23 mouse cellular contexts compared by ENCODE assay signal in the genomic region with DNA sequence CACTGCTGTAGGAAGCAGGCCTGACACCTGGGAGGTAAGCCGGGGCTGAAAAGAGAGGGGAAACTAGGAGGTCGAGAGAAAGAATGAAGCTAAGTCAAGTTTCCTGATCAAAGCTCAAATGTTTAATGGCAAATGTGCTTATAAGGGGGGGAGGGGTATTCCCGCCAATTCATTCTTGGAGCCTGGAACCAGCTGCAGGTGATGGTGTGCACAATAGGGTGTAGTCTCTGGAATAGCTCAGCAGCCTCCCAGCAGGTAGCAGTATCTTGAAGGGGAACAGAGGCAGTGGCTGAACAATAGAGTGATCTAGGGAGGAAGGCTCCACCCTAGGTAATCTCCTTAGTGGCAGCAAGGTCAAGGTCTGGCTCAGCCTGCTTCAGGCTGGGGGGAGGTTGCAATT. TPM values are rescaled to one million over a fixed set of nuclear protein-coding genes. Genes with fewer than 3 reads are reported as not detected.
DNase-seq lines count a peak whose midpoint lies in the region; TF ChIP-seq lines count a peak whose summit lies in the region.
"Not testable (repeated sequence)": the region's sequence is repeated elsewhere in the genome, so short reads cannot be mapped to it uniquely, and the experiment has no call there.
"Had no signal": no experiment of that assay in that cellular context is flagged by ENCODE, and none has a peak within 500 bp of the region (broad histone marks: within the 10 kb centered on the region; RNA-seq: fewer than 3 reads in every experiment).

No protein-coding gene starts in this region.

- not testable (repeated sequence) for H3K36me3 ChIP-seq in ES-Bruce4 (ENCODE audit: control insufficient read depth, insufficient read depth, low read length, poor library complexity, severe bottlenecking); ES-E14 (ENCODE audit: control insufficient read depth, insufficient read depth, low read length, poor library complexity, severe bottlenecking)

- H3K4me3 ChIP-seq in ES-Bruce4 (ENCODE audit: low read depth, low read length); ES-E14 (ENCODE audit: insufficient read depth in 1 of 2, low read depth in 1 of 2, low read length in 2 of 2, poor library complexity in 1 of 2, severe bottlenecking in 1 of 2): not testable (repeated sequence)

- not testable (repeated sequence) for H3K9ac ChIP-seq in ES-Bruce4 (ENCODE audit: low read depth, poor library complexity, severe bottlenecking); ES-E14 (ENCODE audit: insufficient read depth, low read depth, low read length, poor library complexity, severe bottlenecking)

- not testable (repeated sequence) for TF ChIP-seq CTCF in ES-Bruce4 (IDR thresholded peaks at IDR 0.05; ENCODE audit: low read depth, low read length)

- TF ChIP-seq EP300 in ES-Bruce4 (IDR thresholded peaks at IDR 0.05; ENCODE audit: insufficient read depth, low read depth, low read length), result peak; percentile 93

- not testable (repeated sequence) for H3K4me1 ChIP-seq in ES-Bruce4 (ENCODE audit: control insufficient read depth, insufficient read depth, low read length); ES-E14 (ENCODE audit: control insufficient read depth in 2 of 2, insufficient read depth in 2 of 2, low read length in 2 of 2, poor library complexity in 1 of 2)

- not testable (repeated sequence) for TF ChIP-seq POLR2A in ES-Bruce4 (IDR thresholded peaks at IDR 0.05; ENCODE audit: insufficient read depth, low read length)

- in situ Hi-C loops in ES-E14 (cut with MboI; ENCODE audit: low sequenced_read_pairs in 2 of 2, unreplicated experiment in 2 of 2), result loop anchor here in 1 of 2 experiments (25.0 kb wide), 1 partner anchor 92 kb away; no protein-coding TSS in a partner anchor

- H3K9me3 ChIP-seq in ES-Bruce4 (replicated peaks; ENCODE audit: control insufficient read depth, insufficient read depth, low read length, poor library complexity, severe bottlenecking); ES-E14 (ENCODE audit: control insufficient read depth, insufficient read depth, low read depth, low read length): not testable (repeated sequence)

- H3K27me3 ChIP-seq in ES-Bruce4 (ENCODE audit: control insufficient read depth, insufficient read depth, low read length, poor library complexity, severe bottlenecking), result not testable (repeated sequence)

- H3K27ac ChIP-seq in ES-Bruce4 (ENCODE audit: insufficient read depth, low read length) (peak overlapping the region; percentile 95), ES-E14 (ENCODE audit: insufficient read depth, low read depth, low read length, poor library complexity, severe bottlenecking) (peak overlapping the region; percentile 82)

- peak; percentile 95 for DNase-seq in ES-CJ7 (ENCODE audit: low read depth, low spot score)
- peak; percentile 51 for DNase-seq in ES-E14 (ENCODE audit: low read depth, low spot score)
- peak; percentile 97 for DNase-seq in R1 (ENCODE audit: low read depth, low spot score)
- DNase-seq in WW6 (ENCODE audit: low read depth, low spot score), result peak; percentile 11
- DNase-seq in ZHBTc4 (ENCODE audit: low read depth, low spot score), result peak; percentile 91

RNA-seq across cellular contexts. Expression of gene Vmn1r167, which starts 36.8 kb away (rescaled TPM):
- polyA plus RNA-seq in ES-Bruce4 (2011; ENCODE audit: insufficient read depth, insufficient read length, low read depth, missing spikeins), result not detected in 2 replicates
- not detected in 2 replicates for total RNA-seq in ES-E14 (2012; rRNA removed)
- total RNA-seq: adrenal gland, adult 18-20 months; adrenal gland, adult 2 months; adrenal gland, adult 8-10 months; adrenal gland, postnatal 10 days; adrenal gland, postnatal 14 days; adrenal gland, postnatal 25 days; adrenal gland, postnatal 36 days; adrenal gland, postnatal 4 days; CH12.LX; MEL had no signal
- polyA plus RNA-seq: activated CD4-positive, CD25-positive, alpha-beta regulatory T cell, adult 4 months; adrenal gland, adult 2 months; brain, embryonic 14.5 days; C2C12; CD4-positive, CD25-positive, alpha-beta regulatory T cell, adult 4 months; cerebellum, adult 2 months; G1E; Patski had no signal

Comparison
In these comparisons a context has a peak if more than half of its experiments do, and no peak if none do; other contexts are left out.
1. DNase-seq: peak in every context shown above with its lines; median percentile 97 in R1; 95 in ES-CJ7; 91 in ZHBTc4; 51 in ES-E14; 11 in WW6.